Mouse (Mus musculus) myocyte (in vitro differentiated cells): ENCODE results near the gene Folr2. TPM values are rescaled to one million over a fixed set of nuclear protein-coding genes. Genes with fewer than 3 reads are reported as not detected.

Experiments
- H3K27me3 ChIP-seq: one replicate; pipeline ENCODE4 v1.6.1; 2011; ENCODE audit not compliant: control insufficient read depth, insufficient read depth, insufficient read length
- H3K36me3 ChIP-seq: one replicate; pipeline ENCODE4 v1.6.1; 2011; ENCODE audit not compliant: control insufficient read depth, insufficient read depth
- H3K4me2 ChIP-seq: one replicate; pipeline ENCODE4 v1.6.1; 2011; ENCODE audit warnings: low read depth, control low read depth
- H3K4me3 ChIP-seq: one replicate; pipeline ENCODE4 v1.5.1; 2011; ENCODE audit warnings: mild to moderate bottlenecking, control low read depth, moderate library complexity
- H3K79me2 ChIP-seq: one replicate; pipeline ENCODE4 v1.6.1; 2011; ENCODE audit not compliant: control insufficient read depth, insufficient read depth
- H3ac ChIP-seq: one replicate; pipeline ENCODE4 v1.6.1; 2011; ENCODE audit not compliant: control insufficient read depth, insufficient read length
- CEBPB ChIP-seq: IDR thresholded peaks from 2 replicates; pipeline ENCODE4 v1.6.1; 2011; ENCODE audit warnings: mild to moderate bottlenecking, moderate library complexity; ENCODE audit not compliant: poor library complexity, insufficient read depth, severe bottlenecking
- E2F4 ChIP-seq: IDR thresholded peaks from one replicate; pipeline ENCODE4 v1.6.1; 2011; ENCODE audit warnings: mild to moderate bottlenecking, control low read depth, moderate library complexity; ENCODE audit not compliant: insufficient read depth
- MAX ChIP-seq: IDR thresholded peaks from one replicate; pipeline ENCODE4 v1.6.1; 2011; ENCODE audit warnings: low read depth, mild to moderate bottlenecking, control low read depth
- MYOD1 ChIP-seq, 3 experiments: IDR thresholded peaks; one replicate each; pipeline ENCODE4 v1.6.1; 2011; ENCODE audit warnings: control low read depth in 2 of 3, low read depth in 2 of 3, mild to moderate bottlenecking in 2 of 3, moderate library complexity in 1 of 3; ENCODE audit not compliant: insufficient read length in 2 of 3, control insufficient read depth in 1 of 3
- MYOG ChIP-seq, 3 experiments: IDR thresholded peaks; one replicate each; pipeline ENCODE4 v1.6.1; 2011; ENCODE audit warnings: control low read depth in 2 of 3, low read depth in 2 of 3, mild to moderate bottlenecking in 2 of 3; ENCODE audit not compliant: insufficient read length in 2 of 3, control insufficient read depth in 1 of 3, insufficient read depth in 1 of 3
- POLR2A ChIP-seq: IDR thresholded peaks from one replicate; pipeline ENCODE4 v1.6.1; 2011; ENCODE audit warnings: low read depth, mild to moderate bottlenecking, control low read depth, moderate library complexity; ENCODE audit not compliant: insufficient read length
- POLR2AphosphoS2 ChIP-seq: IDR thresholded peaks from one replicate; pipeline ENCODE4 v1.6.1; 2011; ENCODE audit warnings: low read depth, control low read depth; ENCODE audit not compliant: insufficient read length
- REST ChIP-seq: IDR thresholded peaks from one replicate; pipeline ENCODE4 v1.6.1; 2011; ENCODE audit warnings: mild to moderate bottlenecking, control low read depth, moderate library complexity; ENCODE audit not compliant: insufficient read depth, insufficient read length
- SRF ChIP-seq: IDR thresholded peaks from one replicate; pipeline ENCODE4 v1.6.1; 2011; ENCODE audit warnings: low read depth; ENCODE audit not compliant: control insufficient read depth, insufficient read length
- TCF12 ChIP-seq: IDR thresholded peaks from one replicate; pipeline ENCODE4 v1.6.1; 2011; ENCODE audit warnings: mild to moderate bottlenecking, control low read depth; ENCODE audit not compliant: poor library complexity, insufficient read depth, severe bottlenecking
- TCF3 ChIP-seq: IDR thresholded peaks from one replicate; pipeline ENCODE4 v1.6.1; 2011; ENCODE audit warnings: low read depth, control low read depth; ENCODE audit not compliant: insufficient read length
- polyA plus RNA-seq: library from polyadenylated mRNA; unstranded; fragments of >200 nt; fragmentation: generic; extraction: Trizol; gene quantifications from one replicate; pipeline ENCODE4 v1.2.1, GENCODE M21; 2012; ENCODE audit warnings: missing spikeins

The Folr2 gene
- polyA plus RNA-seq, 1 experiment, result not detected

GRCm38 (mm10) chr7:101822836-101823757 lies 33.9 kb downstream of the Folr2 start:
- Histone ChIP-seq H3K4me3 (no peak overlapping the region), H3K4me2 (no peak overlapping the region), H3ac (no peak overlapping the region), H3K79me2 (no peaks in the 10 kb centered on the region), H3K27me3 (no peaks in the 10 kb centered on the region), H3K36me3 (peaks cover 25% of the 10 kb centered on the region)
- TF ChIP-seq POLR2A (peak; percentile 32), MYOD1 (IDR thresholded peaks at IDR 0.05; ENCODE audit: control insufficient read depth in 1 of 3, insufficient read length in 2 of 3, low read depth in 2 of 3) (no peak), POLR2AphosphoS2 (peak; percentile 57)

- no peak overlapping the region for H3K4me3 ChIP-seq
- TF ChIP-seq TCF3 (no peak), POLR2AphosphoS2 (peak; percentile 91), POLR2A (peak; percentile 16), REST (no peak)
- H3ac ChIP-seq, result no peak overlapping the region
Observed at GRCm38 (mm10) chr7:101821571-101822501, 35.2 kb downstream of the Folr2 start.

GRCm38 (mm10) chr7:101820295-101821030 lies 36.5 kb downstream of the Folr2 start:
- no peaks in the 10 kb centered on the region for H3K79me2 ChIP-seq
- no peaks in the 10 kb centered on the region for H3K27me3 ChIP-seq
- H3K4me3 ChIP-seq, result no peak overlapping the region
- no peak overlapping the region for H3K4me2 ChIP-seq
- TF ChIP-seq POLR2AphosphoS2 (peak; percentile 40), MYOG (IDR thresholded peaks at IDR 0.05; ENCODE audit: control insufficient read depth in 1 of 3, insufficient read depth in 1 of 3, insufficient read length in 2 of 3, low read depth in 2 of 3) (no peak)
- no peak overlapping the region for H3ac ChIP-seq
- peaks cover 4% of the 10 kb centered on the region for H3K36me3 ChIP-seq

More at GRCm38 (mm10) chr7:101821571-101822501, 35.2 kb downstream of the Folr2 start:
- Histone ChIP-seq H3K79me2 (no peaks in the 10 kb centered on the region), H3K4me2 (no peak overlapping the region), H3K27me3 (no peaks in the 10 kb centered on the region), H3K36me3 (peaks cover 12% of the 10 kb centered on the region)

GRCm38 (mm10) chr7:101817861-101818401 lies 39.1 kb downstream of the Folr2 start, which contains the start of gene Phox2a:
Gene Phox2a, plus strand, starts transcription at chr7:101818313.
- Histone ChIP-seq H3K27me3 (no peaks in the 10 kb centered on the region), H3K4me2 (no peak within 1 kb of the TSS), H3K79me2 (no peaks in the 10 kb centered on the region), H3ac (no peak within 1 kb of the TSS), H3K4me3 (no peak within 1 kb of the TSS), H3K36me3 (no peaks in the 10 kb centered on the region)
- TF ChIP-seq CEBPB (no peak), POLR2A (no peak), TCF12 (no peak), SRF (no peak), TCF3 (no peak), E2F4 (no peak), REST (no peak), POLR2AphosphoS2 (no peak), MAX (no peak)

Other genes with a start within 250 kb of the Folr2 start
- gene Clpb, start 193.6 kb downstream of the Folr2 start, polyA plus RNA-seq, result 114 TPM
- gene Phox2a, start 38.9 kb downstream of the Folr2 start, polyA plus RNA-seq, result 0.02 TPM
- 241 TPM for gene Inppl1, start 19.0 kb downstream of the Folr2 start, polyA plus RNA-seq
- 35.1 TPM for gene Anapc15, start 6.5 kb upstream of the Folr2 start, polyA plus RNA-seq
- 2.2 TPM for gene Folr1, start 13.6 kb upstream of the Folr2 start, polyA plus RNA-seq
- gene Lamtor1, start 48.7 kb upstream of the Folr2 start, polyA plus RNA-seq, result 202 TPM
- 0.06 TPM for gene Tomt, start 49.2 kb upstream of the Folr2 start, polyA plus RNA-seq
- gene Lrrc51, start 76.7 kb upstream of the Folr2 start, polyA plus RNA-seq, result 8.8 TPM
- gene Numa1, start 76.9 kb upstream of the Folr2 start, polyA plus RNA-seq, result 60.3 TPM
- gene Il18bp, start 161.5 kb upstream of the Folr2 start, polyA plus RNA-seq, result 0.84 TPM
- 48.0 TPM for gene Rnf121, start 208.3 kb upstream of the Folr2 start, polyA plus RNA-seq
- gene Xndc1, start 208.3 kb upstream of the Folr2 start, polyA plus RNA-seq, result 6.1 TPM
- gene Xntrpc, start 208.5 kb upstream of the Folr2 start, polyA plus RNA-seq, result 0.12 TPM
- gene Trpc2, start 225.9 kb upstream of the Folr2 start, polyA plus RNA-seq, result not detected
- gene Art1, start 244.5 kb upstream of the Folr2 start, polyA plus RNA-seq, result 44.4 TPM